Mouse (Mus musculus) liver (tissue): Measurements from ENCODE around the gene Igsf8.
"Not testable (repeated sequence)": the region's sequence is repeated elsewhere in the genome, so short reads cannot be mapped to it uniquely, and the experiment has no call there.

Experiments used
- DNase-seq: peaks from one replicate; pipeline ENCODE4 v3.0.0-alpha.2; 2020; ENCODE audit warnings: mixed read lengths

Igsf8 gene

GRCm38 (mm10) chr1:172261477-172262078, at the start of gene Igsf8:
Gene Igsf8, plus strand, starts transcription at chr1:172261641.
- DNase-seq = no peak

GRCm38 (mm10) chr1:172212776-172213175, 48.7 kb upstream of the Igsf8 start:
- no peak for DNase-seq

- DNase-seq = no peak
Observed at GRCm38 (mm10) chr1:172213771-172214170, 47.7 kb upstream of the Igsf8 start.

- DNase-seq = no peak
Observed at GRCm38 (mm10) chr1:172214748-172215147, 46.7 kb upstream of the Igsf8 start.

- DNase-seq = peak; percentile 89
Observed at GRCm38 (mm10) chr1:172217148-172217547, 44.3 kb upstream of the Igsf8 start.

- DNase-seq = no peak
Observed at GRCm38 (mm10) chr1:172218164-172218910, 43.1 kb upstream of the Igsf8 start.

- no peak for DNase-seq
Observed at GRCm38 (mm10) chr1:172219451-172220406, 41.7 kb upstream of the Igsf8 start, which contains the start of gene Casq1. Gene Casq1, minus strand, starts transcription at chr1:172219868.

- no peak for DNase-seq
Observed at GRCm38 (mm10) chr1:172220414-172220813, 41.0 kb upstream of the Igsf8 start.

GRCm38 (mm10) chr1:172221297-172222063, 40.0 kb upstream of the Igsf8 start:
- DNase-seq = no peak

- DNase-seq = no peak
Observed at GRCm38 (mm10) chr1:172228209-172228608, 33.2 kb upstream of the Igsf8 start.

- DNase-seq = no peak
Observed at GRCm38 (mm10) chr1:172229215-172229614, 32.2 kb upstream of the Igsf8 start.

GRCm38 (mm10) chr1:172240945-172241708, 20.3 kb upstream of the Igsf8 start:
- DNase-seq = no peak

GRCm38 (mm10) chr1:172242401-172242800, 19.0 kb upstream of the Igsf8 start:
- DNase-seq = no peak

- no peak for DNase-seq
Observed at GRCm38 (mm10) chr1:172243547-172244205, 17.8 kb upstream of the Igsf8 start.

- DNase-seq = not testable (repeated sequence)
Observed at GRCm38 (mm10) chr1:172244645-172245044, 16.8 kb upstream of the Igsf8 start.

- no peak for DNase-seq
Observed at GRCm38 (mm10) chr1:172247216-172247615, 14.2 kb upstream of the Igsf8 start.

GRCm38 (mm10) chr1:172247679-172248078, 13.8 kb upstream of the Igsf8 start:
- peak; percentile 15 for DNase-seq

- no peak for DNase-seq
Observed at GRCm38 (mm10) chr1:172258314-172258713, 3.1 kb upstream of the Igsf8 start, which contains the start of gene Atp1a4. Gene Atp1a4, minus strand, starts transcription at chr1:172258414.

- no peak for DNase-seq
Observed at GRCm38 (mm10) chr1:172271208-172271607, 9.8 kb downstream of the Igsf8 start.

GRCm38 (mm10) chr1:172271765-172272164, 10.3 kb downstream of the Igsf8 start:
- no peak for DNase-seq

- DNase-seq = no peak
Observed at GRCm38 (mm10) chr1:172273386-172273785, 11.9 kb downstream of the Igsf8 start.
